Mouse (Mus musculus): ENCODE data around the gene Phyh. TPM values are rescaled to one million over a fixed set of nuclear protein-coding genes. Genes with fewer than 3 reads are reported as not detected.
"Not testable (repeated sequence)": the region's sequence is repeated elsewhere in the genome, so short reads cannot be mapped to it uniquely, and the experiment has no call there.

Phyh gene
- total RNA-seq, 2 experiments from 2014 or later, result 41.9 to 87.4 TPM

- ATAC-seq (replicated peaks; ENCODE audit: poor library complexity), result no peak
Measured at GRCm38 (mm10) chr2:4916037-4916436, 2.8 kb upstream of the Phyh start.

GRCm38 (mm10) chr2:4917326-4918021 is 1.3 kb upstream of the Phyh start:
- ATAC-seq (replicated peaks; ENCODE audit: poor library complexity), result peak; percentile 67

GRCm38 (mm10) chr2:4921019-4921418 is 2.2 kb downstream of the Phyh start:
- no peak for ATAC-seq (replicated peaks; ENCODE audit: poor library complexity)

- no peak for ATAC-seq (replicated peaks; ENCODE audit: poor library complexity)
Measured at GRCm38 (mm10) chr2:4922476-4923164, 3.8 kb downstream of the Phyh start.

- no peak for ATAC-seq (replicated peaks; ENCODE audit: poor library complexity)
Measured at GRCm38 (mm10) chr2:4927391-4927790, 8.6 kb downstream of the Phyh start.

GRCm38 (mm10) chr2:4929230-4929629 is 10.4 kb downstream of the Phyh start:
- ATAC-seq (replicated peaks; ENCODE audit: poor library complexity), result peak; percentile 97

GRCm38 (mm10) chr2:4934516-4934915 is 15.7 kb downstream of the Phyh start:
- no peak for ATAC-seq (replicated peaks; ENCODE audit: poor library complexity)

- ATAC-seq (replicated peaks; ENCODE audit: poor library complexity), result no peak
Measured at GRCm38 (mm10) chr2:4937931-4938330, 19.1 kb downstream of the Phyh start.

- ATAC-seq (replicated peaks; ENCODE audit: poor library complexity), result no peak
Measured at GRCm38 (mm10) chr2:4940861-4941260, 22.0 kb downstream of the Phyh start.

GRCm38 (mm10) chr2:4949691-4950090 is 30.9 kb downstream of the Phyh start:
- ATAC-seq (replicated peaks; ENCODE audit: poor library complexity), result not testable (repeated sequence)

- ATAC-seq (replicated peaks; ENCODE audit: poor library complexity), result no peak
Measured at GRCm38 (mm10) chr2:4950986-4951385, 32.2 kb downstream of the Phyh start.

GRCm38 (mm10) chr2:4954216-4954760 is 35.5 kb downstream of the Phyh start:
- ATAC-seq (replicated peaks; ENCODE audit: poor library complexity), result no peak

GRCm38 (mm10) chr2:4958039-4958438 is 39.2 kb downstream of the Phyh start:
- no peak for ATAC-seq (replicated peaks; ENCODE audit: poor library complexity)

GRCm38 (mm10) chr2:4967806-4968205 is 49.0 kb downstream of the Phyh start:
- no peak for ATAC-seq (replicated peaks; ENCODE audit: poor library complexity)

- peak; percentile 81 for ATAC-seq (replicated peaks; ENCODE audit: poor library complexity)
Measured at GRCm38 (mm10) chr2:4969083-4969482, 50.3 kb downstream of the Phyh start.

- no peak for ATAC-seq (replicated peaks; ENCODE audit: poor library complexity)
Measured at GRCm38 (mm10) chr2:4975807-4976206, 57.0 kb downstream of the Phyh start, which contains the start of gene Ucma. Ucma (plus strand) TSS chr2:4976122.

GRCm38 (mm10) chr2:4978091-4978490 is 59.3 kb downstream of the Phyh start:
- ATAC-seq (replicated peaks; ENCODE audit: poor library complexity), result no peak

GRCm38 (mm10) chr2:4983987-4984386 is 65.2 kb downstream of the Phyh start:
- ATAC-seq (replicated peaks; ENCODE audit: poor library complexity), result no peak

GRCm38 (mm10) chr2:4985000-4985399 is 66.2 kb downstream of the Phyh start:
- ATAC-seq (replicated peaks; ENCODE audit: poor library complexity), result no peak

- ATAC-seq (replicated peaks; ENCODE audit: poor library complexity), result no peak
Measured at GRCm38 (mm10) chr2:4986798-4987197, 68.0 kb downstream of the Phyh start.

- no peak for ATAC-seq (replicated peaks; ENCODE audit: poor library complexity)
Measured at GRCm38 (mm10) chr2:4987388-4988180, 68.8 kb downstream of the Phyh start.
